Mouse (Mus musculus): ENCODE measurements at regions not wholly inside any gene's neighbourhood (a gene's known extent, or its start where the extent isn't known, plus 50 kb on each side); places are given as distances from the start of the nearest gene placed in this dataset.

GRCm38 (mm10) chr10:46333231-46333630 is 755.6 kb downstream of the Hace1 start:
- TF ChIP-seq CTCF (IDR thresholded peaks at IDR 0.05; ENCODE audit: borderline replicate concordance, insufficient read depth, low read length) (no peak), POLR2A (IDR thresholded peaks at IDR 0.05; ENCODE audit: low read depth, low read length) (no peak)
